8 mouse cellular contexts compared by ENCODE assay signal in genomic region chr15:98871916-98872888, GRCm38 (mm10). TPM values are rescaled to one million over a fixed set of nuclear protein-coding genes. Genes with fewer than 3 reads are reported as not detected.
A peak's percentile ranks its signal among the peaks of the same experiment; 100 is the strongest.
DNase-seq lines count a peak whose midpoint lies in the region; ATAC-seq and TF ChIP-seq lines count a peak whose summit lies in the region.

No protein-coding gene starts in this region.

- TF ChIP-seq EP300 in heart, adult 2 months (IDR thresholded peaks at IDR 0.05; ENCODE audit: insufficient read depth, low read depth, low read length) = peak; percentile 85; the same call in 1 of the 2 replicates

- under 1% methylated on average over 49 of the region's 51 CpGs for WGBS in embryonic facial prominence, embryonic 14.5 days
- 2% methylated on average over 45 of the region's 51 CpGs for WGBS in heart, adult 2 months
- under 1% methylated on average over 51 of the region's 51 CpGs for WGBS in limb, embryonic 15.5 days

- peak overlapping the region; percentile 96 for H3K9ac ChIP-seq in embryonic facial prominence, embryonic 14.5 days (ENCODE audit: low read depth, low read length)
- peak overlapping the region; percentile 97 for H3K9ac ChIP-seq in heart, adult 2 months (ENCODE audit: low read depth, low read length)
- H3K9ac ChIP-seq in limb, embryonic 15.5 days = peak overlapping the region; percentile 98

- ATAC-seq in embryonic facial prominence, embryonic 14.5 days (ENCODE audit: low read depth) = peak; percentile 87
- peak; percentile 79 for ATAC-seq in limb, embryonic 15.5 days (ENCODE audit: insufficient number of reproducible peaks, low FRiP score, low TSS enrichment, low read depth)

- H3K4me1 ChIP-seq in embryonic facial prominence, embryonic 14.5 days (ENCODE audit: control insufficient read depth, insufficient read depth, low read length) = peaks cover 21% of the 10 kb centered on the region
- peaks cover 13% of the 10 kb centered on the region for H3K4me1 ChIP-seq in heart, adult 2 months (ENCODE audit: control insufficient read depth, insufficient read depth, low read length)
- peaks cover 32% of the 10 kb centered on the region for H3K4me1 ChIP-seq in limb, embryonic 15.5 days

- intact Hi-C loops in heart, adult 2 months (cut with DNase I) = loop anchor here (2.0 kb wide), 1 partner anchor 41 kb away; the partner anchor contains the start of gene Prkag1

- no peaks in the 10 kb centered on the region for H3K27me3 ChIP-seq in embryonic facial prominence, embryonic 14.5 days (replicated peaks; ENCODE audit: control insufficient read depth, insufficient read depth, low read length)
- no peaks in the 10 kb centered on the region for H3K27me3 ChIP-seq in heart, adult 2 months (ENCODE audit: control insufficient read depth, insufficient read depth, low read length)
- no peaks in the 10 kb centered on the region for H3K27me3 ChIP-seq in limb, embryonic 15.5 days

- H3K4me3 ChIP-seq in embryonic facial prominence, embryonic 14.5 days (ENCODE audit: low read depth, low read length) = peak overlapping the region; percentile 96
- H3K4me3 ChIP-seq in heart, adult 2 months = peak overlapping the region; percentile 99
- H3K4me3 ChIP-seq in limb, embryonic 15.5 days = peak overlapping the region; percentile 94

- DNase-seq in 3T3-L1 (ENCODE audit: low read depth, low spot score) = peak; percentile 97
- DNase-seq in adrenal gland, postnatal 4 days (ENCODE audit: low spot score in 2 of 2) = peak; percentile 68 to 82
- peak; percentile 99 for DNase-seq in embryonic facial prominence, embryonic 14.5 days (ENCODE audit: low spot score)
- peak; percentile 93 to 95 for DNase-seq in heart, adult 2 months
- DNase-seq in kidney, adult 9 months = peak; percentile 95
- peak; percentile 68 to 86 for DNase-seq in monocyte, adult 2 months (ENCODE audit: low read depth in 1 of 2, low spot score in 2 of 2)
- peak; percentile 86 to 90 for DNase-seq in spleen, postnatal 36 days (ENCODE audit: low spot score in 2 of 2)

- TF ChIP-seq POLR2A in heart, adult 2 months (IDR thresholded peaks at IDR 0.05; ENCODE audit: insufficient read depth, low read depth, low read length) = peak; percentile 45; the same call in 1 of the 2 replicates

- no peaks in the 10 kb centered on the region for H3K9me3 ChIP-seq in embryonic facial prominence, embryonic 14.5 days (ENCODE audit: control insufficient read depth, low read length)
- H3K9me3 ChIP-seq in limb, embryonic 15.5 days = no peaks in the 10 kb centered on the region

- H3K36me3 ChIP-seq in embryonic facial prominence, embryonic 14.5 days (ENCODE audit: control insufficient read depth, insufficient read depth, low read length) = no peaks in the 10 kb centered on the region
- H3K36me3 ChIP-seq in heart, adult 2 months (ENCODE audit: control insufficient read depth, insufficient read depth, low read length) = no peaks in the 10 kb centered on the region; the same call in 1 of the 2 replicates
- no peaks in the 10 kb centered on the region for H3K36me3 ChIP-seq in limb, embryonic 15.5 days

- peak; percentile 52 for TF ChIP-seq CTCF in heart, adult 2 months (IDR thresholded peaks at IDR 0.05)

- H3K4me2 ChIP-seq in embryonic facial prominence, embryonic 14.5 days (ENCODE audit: low read depth, low read length) = peak overlapping the region; percentile 98
- H3K4me2 ChIP-seq in limb, embryonic 15.5 days = peak overlapping the region; percentile 82

- peak overlapping the region; percentile 99 for H3K27ac ChIP-seq in embryonic facial prominence, embryonic 14.5 days (replicated peaks; ENCODE audit: low read depth, low read length)
- H3K27ac ChIP-seq in heart, adult 2 months = peak overlapping the region; percentile 100
- peak overlapping the region; percentile 99 for H3K27ac ChIP-seq in limb, embryonic 15.5 days

- H3K79me2 ChIP-seq in heart, adult 2 months (replicated peaks; ENCODE audit: control insufficient read depth, insufficient read depth, low read length) = peaks cover 8% of the 10 kb centered on the region; the same call in 1 of the 2 replicates

RNA-seq across cellular contexts. Expression of gene Kmt2d, which starts 1.2 kb away (rescaled TPM):
- 10 to 100 TPM; 68.9 to 71.5 TPM for total RNA-seq in adrenal gland, postnatal 4 days (2021)
- polyA plus RNA-seq in embryonic facial prominence, embryonic 14.5 days (2014; fragmentation: Nextera tagmentation; extraction: Ambion mirVana) = 13.8 and 15.5 TPM in 2 replicates
- 10 to 100 TPM; 51.3 to 56.5 TPM for total RNA-seq in heart, adult 2 months (2021)
- 17.1 and 17.7 TPM in 2 replicates for polyA plus RNA-seq in heart, adult 2 months (2012; rRNA removed)
- polyA plus RNA-seq in limb, embryonic 15.5 days (2015; fragmentation: Nextera tagmentation; extraction: Ambion mirVana) = 11.8 and 13.7 TPM in 2 replicates

RNA-seq across cellular contexts. Expression of gene Rhebl1, which starts 22.1 kb away (rescaled TPM):
- total RNA-seq in adrenal gland, postnatal 4 days (2021) = 1 to 10 TPM; 3.9 to 6.2 TPM
- 8.4 and 12.2 TPM in 2 replicates for polyA plus RNA-seq in embryonic facial prominence, embryonic 14.5 days (2014; fragmentation: Nextera tagmentation; extraction: Ambion mirVana)
- 1 to 10 TPM; 1.6 to 2.3 TPM for total RNA-seq in heart, adult 2 months (2021)
- 3.7 and 4.4 TPM in 2 replicates for polyA plus RNA-seq in heart, adult 2 months (2012; rRNA removed)
- polyA plus RNA-seq in limb, embryonic 15.5 days (2015; fragmentation: Nextera tagmentation; extraction: Ambion mirVana) = 14.1 and 14.2 TPM in 2 replicates

RNA-seq across cellular contexts. Expression of gene Dhh, which starts 26.1 kb away (rescaled TPM):
- total RNA-seq in adrenal gland, postnatal 4 days (2021) = 1 to 10 TPM; 2.1 to 2.9 TPM
- 2.0 and 3.1 TPM in 2 replicates for polyA plus RNA-seq in embryonic facial prominence, embryonic 14.5 days (2014; fragmentation: Nextera tagmentation; extraction: Ambion mirVana)
- total RNA-seq in heart, adult 2 months (2021) = 1 to 10 TPM in 1 of 2 experiments, under 1 TPM in 1; 0.73 to 1.5 TPM
- 0.94 and 1.8 TPM in 2 replicates for polyA plus RNA-seq in heart, adult 2 months (2012; rRNA removed)
- 1.8 and 2.7 TPM in 2 replicates for polyA plus RNA-seq in limb, embryonic 15.5 days (2015; fragmentation: Nextera tagmentation; extraction: Ambion mirVana)

RNA-seq across cellular contexts. Expression of gene Prkag1, which starts 40.9 kb away (rescaled TPM):
- total RNA-seq in adrenal gland, postnatal 4 days (2021) = 10 to 100 TPM; 66.4 to 68.2 TPM
- 71.7 and 80.6 TPM in 2 replicates for polyA plus RNA-seq in embryonic facial prominence, embryonic 14.5 days (2014; fragmentation: Nextera tagmentation; extraction: Ambion mirVana)
- total RNA-seq in heart, adult 2 months (2021) = 100 to 1,000 TPM; 104 to 114 TPM
- polyA plus RNA-seq in heart, adult 2 months (2012; rRNA removed) = 95.7 and 200 TPM in 2 replicates
- polyA plus RNA-seq in limb, embryonic 15.5 days (2015; fragmentation: Nextera tagmentation; extraction: Ambion mirVana) = 91.4 and 94.3 TPM in 2 replicates

RNA-seq across cellular contexts. Expression of gene Lmbr1l, which starts 45.8 kb away (rescaled TPM):
- 10 to 100 TPM; 41.5 to 45.9 TPM for total RNA-seq in adrenal gland, postnatal 4 days (2021)
- 3.9 and 4.3 TPM in 2 replicates for polyA plus RNA-seq in embryonic facial prominence, embryonic 14.5 days (2014; fragmentation: Nextera tagmentation; extraction: Ambion mirVana)
- 10 to 100 TPM in 1 of 2 experiments, 1 to 10 TPM in 1; 7.1 to 11.1 TPM for total RNA-seq in heart, adult 2 months (2021)
- polyA plus RNA-seq in heart, adult 2 months (2012; rRNA removed) = 23.2 and 25.0 TPM in 2 replicates
- polyA plus RNA-seq in limb, embryonic 15.5 days (2015; fragmentation: Nextera tagmentation; extraction: Ambion mirVana) = 19.7 and 21.8 TPM in 2 replicates

Comparison
In these comparisons a context has a peak if more than half of its experiments do, and no peak if none do; other contexts are left out.
1. Peak in every context shown above with its lines: DNase-seq, ATAC-seq, H3K4me3 ChIP-seq and H3K27ac ChIP-seq.